Mouse (Mus musculus) ES-E14 (cell line): ENCODE results near the gene 1700069L16Rik.

Experiments
- CHD2 ChIP-seq: IDR thresholded peaks from 2 replicates; pipeline ENCODE4 v1.6.1; 2014; ENCODE audit warnings: mild to moderate bottlenecking, low read depth, low read length, inconsistent platforms
- HCFC1 ChIP-seq: IDR thresholded peaks from 2 replicates; pipeline ENCODE4 v1.6.1; 2012; ENCODE audit warnings: low read length, inconsistent platforms, borderline replicate concordance; ENCODE audit not compliant: insufficient read depth
- MAFK ChIP-seq: IDR thresholded peaks from 2 replicates; pipeline ENCODE4 v1.6.1; 2014; ENCODE audit warnings: mild to moderate bottlenecking, low read depth, low read length, inconsistent platforms; ENCODE audit not compliant: insufficient read depth
- ZNF384 ChIP-seq: IDR thresholded peaks from 2 replicates; pipeline ENCODE4 v1.6.1; 2012; ENCODE audit warnings: low read depth, low read length, inconsistent platforms

GRCm38 (mm10) chr5:113748556-113749331 lies 24.2 kb upstream of the 1700069L16Rik start:
- TF ChIP-seq CHD2 (no peak), HCFC1 (no peak), ZNF384 (no peak), MAFK (peak; percentile 82)
